Mouse (Mus musculus) liver, adult 2 months (tissue): ENCODE measurements around the gene Cdh13. TPM values are rescaled to one million over a fixed set of nuclear protein-coding genes. Genes with fewer than 3 reads are reported as not detected.
A peak's percentile ranks its signal among the peaks of the same experiment; 100 is the strongest.

ENCODE experiments used
- DNase-seq: peaks from one replicate; pipeline ENCODE4 v3.0.0-alpha.2; 2011; ENCODE audit warnings: low read depth, low spot score; ENCODE audit errors: extremely low read depth
- H3K27ac ChIP-seq: fragments of 200-500 bp; replicated peaks from 2 replicates; pipeline ENCODE4 v1.5.1; 2012; ENCODE audit warnings: low read depth, mild to moderate bottlenecking, control low read depth, inconsistent platforms, low read length; ENCODE audit not compliant: insufficient read depth
- H3K27me3 ChIP-seq: fragments of 200-500 bp; 2 replicates; pipeline ENCODE4 v1.6.1; 2012; ENCODE audit warnings: mild to moderate bottlenecking, moderate library complexity, low read length, inconsistent platforms; ENCODE audit not compliant: control insufficient read depth, insufficient read depth
- H3K36me3 ChIP-seq: fragments of 200-500 bp; 2 replicates; pipeline ENCODE4 v1.6.1; 2012; ENCODE audit warnings: low read length, inconsistent platforms; ENCODE audit not compliant: control insufficient read depth, insufficient read depth
- H3K4me1 ChIP-seq: fragments of 200-500 bp; 2 replicates; pipeline ENCODE4 v1.6.1; 2011; ENCODE audit warnings: low read length; ENCODE audit not compliant: control insufficient read depth, insufficient read depth
- H3K4me3 ChIP-seq: fragments of 200-500 bp; 2 replicates; pipeline ENCODE4 v1.5.1; 2011; ENCODE audit warnings: low read depth, mild to moderate bottlenecking, control low read depth, low read length, moderate library complexity; ENCODE audit not compliant: insufficient read depth
- H3K79me2 ChIP-seq: fragments of 200-500 bp; 2 replicates; pipeline ENCODE4 v1.6.1; 2012; ENCODE audit warnings: inconsistent platforms, mild to moderate bottlenecking, low read length, moderate library complexity; ENCODE audit not compliant: control insufficient read depth, insufficient read depth
- H3K9ac ChIP-seq: fragments of 200-500 bp; 2 replicates; pipeline ENCODE4 v1.6.1; 2012; ENCODE audit warnings: low read depth, mild to moderate bottlenecking, control low read depth, inconsistent platforms, low read length
- CTCF ChIP-seq: fragments of 200-500 bp; IDR thresholded peaks from 2 replicates; pipeline ENCODE4 v1.5.1; 2011; ENCODE audit warnings: low read depth, low read length, control low read depth
- POLR2A ChIP-seq: fragments of 200-500 bp; IDR thresholded peaks from 2 replicates; pipeline ENCODE4 v1.6.1; 2011; ENCODE audit warnings: low read length, control low read depth; ENCODE audit not compliant: insufficient read depth; ENCODE audit errors: extremely low read depth
- WGBS: fragments of 180-500 bp; shearing (Covaris S2); methylation state at CpG from one replicate; pipeline ENCODE4 v1.1.7; 2018; 5-methylcytosine and 5-hydroxymethylcytosine counted together
- polyA plus RNA-seq: library from polyadenylated mRNA; depleted of rRNA; stranded (reverse); fragments of >200 nt; gene quantifications from 2 replicates; pipeline ENCODE4 v1.2.3, GENCODE M21; 2012
- total RNA-seq: library from RNA; depleted of rRNA; stranded (reverse); fragments of >200 nt; gene quantifications from 2 replicates; pipeline ENCODE4 v1.2.3, GENCODE M21; 2014

The Cdh13 gene
- total and polyA plus RNA-seq, 2 experiments = 1.5 to 2.1 TPM

DNA sequence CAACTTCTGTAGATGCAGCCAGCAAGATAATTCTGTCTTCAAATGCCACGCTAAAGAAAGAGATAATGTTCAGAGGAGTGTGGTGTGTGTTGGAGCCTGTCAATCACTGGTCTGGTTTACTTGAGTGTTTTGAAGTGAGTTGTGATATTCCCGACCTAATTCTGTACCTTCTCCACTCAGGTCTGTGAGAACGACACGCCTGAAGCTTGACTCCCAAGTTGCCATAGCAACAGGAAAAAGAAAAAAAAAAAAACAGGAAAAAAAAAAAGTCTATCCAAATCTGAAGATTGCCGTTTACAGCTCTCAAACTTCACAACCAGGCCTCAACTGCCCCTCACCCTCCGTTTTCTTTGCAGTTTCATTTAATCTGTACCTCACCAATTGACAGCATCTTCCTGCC is 1039.7 kb downstream of the Cdh13 start:
- Histone ChIP-seq H3K4me1 (no peaks in the 10 kb centered on the region), H3K36me3 (no peaks in the 10 kb centered on the region), H3K27me3 (no peaks in the 10 kb centered on the region), H3K27ac (no peak overlapping the region), H3K9ac (no peak overlapping the region), H3K4me3 (no peak overlapping the region), H3K79me2 (no peaks in the 10 kb centered on the region)
- DNase-seq = no peak
- TF ChIP-seq POLR2A = no peak
- TF ChIP-seq CTCF = no peak
- 56% methylated on average over 6 of the region's 6 CpGs for WGBS

DNA sequence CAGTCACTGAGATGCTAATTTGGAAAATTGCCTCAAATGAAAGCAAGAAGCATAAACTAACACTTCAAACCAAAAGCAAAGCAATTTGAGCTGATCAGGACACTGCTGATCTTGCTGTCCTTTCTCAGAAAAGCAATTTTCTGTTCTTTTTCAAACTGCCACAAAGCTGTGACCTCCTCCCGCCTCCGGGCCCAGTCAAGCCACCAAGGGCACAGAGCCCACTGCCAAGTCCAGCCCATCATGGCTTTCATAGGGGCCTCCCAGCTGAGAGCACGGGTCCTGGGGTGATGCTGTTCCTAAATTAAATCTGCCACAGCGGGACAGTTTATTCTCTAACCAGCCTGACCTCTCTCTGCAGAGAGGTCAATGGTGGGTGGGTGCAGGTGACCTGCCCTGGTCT is 1056.0 kb downstream of the Cdh13 start:
- H3K36me3 ChIP-seq = no peaks in the 10 kb centered on the region
- peak; percentile 25 for DNase-seq
- no peaks in the 10 kb centered on the region for H3K27me3 ChIP-seq
- no peak for TF ChIP-seq CTCF
- 77% methylated on average over 4 of the region's 4 CpGs for WGBS
- H3K27ac ChIP-seq = peak overlapping the region; percentile 22; the same call in 1 of the 2 replicates
- no peak overlapping the region for H3K9ac ChIP-seq
- no peak overlapping the region for H3K4me3 ChIP-seq
- H3K4me1 ChIP-seq = no peaks in the 10 kb centered on the region
- 0 out of 2 replicates have a peak, but pooled peaks cover under 1% of the 10 kb centered on the region for H3K79me2 ChIP-seq

DNA sequence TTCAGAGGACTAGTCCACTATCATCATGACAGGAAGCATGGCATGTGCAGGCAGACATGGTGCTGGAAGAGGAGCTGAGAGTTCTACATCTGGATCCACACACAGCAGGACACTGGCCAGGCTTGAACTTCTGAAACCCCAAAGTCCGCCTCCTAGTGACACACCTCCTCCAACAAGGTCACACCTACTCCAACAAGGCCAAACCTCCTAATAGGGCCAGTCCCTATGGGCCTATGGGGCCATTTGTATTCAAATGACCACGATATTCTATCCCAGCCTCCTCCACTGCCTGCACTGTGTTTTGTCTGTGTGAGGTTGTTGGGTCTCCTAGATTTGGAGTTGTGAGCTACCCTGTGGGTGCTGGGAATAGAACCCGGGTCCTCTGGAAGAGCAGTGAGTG is 1060.1 kb downstream of the Cdh13 start:
- H3K4me3 ChIP-seq = no peak overlapping the region
- no peak overlapping the region for H3K9ac ChIP-seq
- no peaks in the 10 kb centered on the region for H3K27me3 ChIP-seq
- peak; percentile 27 for DNase-seq
- WGBS = 84% methylated on average over 3 of the region's 3 CpGs
- H3K79me2 ChIP-seq = peaks cover 6% of the 10 kb centered on the region; the same call in 1 of the 2 replicates
- peaks cover 3% of the 10 kb centered on the region; the same call in 1 of the 2 replicates for H3K4me1 ChIP-seq
- TF ChIP-seq POLR2A (no peak), CTCF (no peak)
- no peak overlapping the region for H3K27ac ChIP-seq
- H3K36me3 ChIP-seq = peaks cover 9% of the 10 kb centered on the region; the same call in 1 of the 2 replicates

DNA sequence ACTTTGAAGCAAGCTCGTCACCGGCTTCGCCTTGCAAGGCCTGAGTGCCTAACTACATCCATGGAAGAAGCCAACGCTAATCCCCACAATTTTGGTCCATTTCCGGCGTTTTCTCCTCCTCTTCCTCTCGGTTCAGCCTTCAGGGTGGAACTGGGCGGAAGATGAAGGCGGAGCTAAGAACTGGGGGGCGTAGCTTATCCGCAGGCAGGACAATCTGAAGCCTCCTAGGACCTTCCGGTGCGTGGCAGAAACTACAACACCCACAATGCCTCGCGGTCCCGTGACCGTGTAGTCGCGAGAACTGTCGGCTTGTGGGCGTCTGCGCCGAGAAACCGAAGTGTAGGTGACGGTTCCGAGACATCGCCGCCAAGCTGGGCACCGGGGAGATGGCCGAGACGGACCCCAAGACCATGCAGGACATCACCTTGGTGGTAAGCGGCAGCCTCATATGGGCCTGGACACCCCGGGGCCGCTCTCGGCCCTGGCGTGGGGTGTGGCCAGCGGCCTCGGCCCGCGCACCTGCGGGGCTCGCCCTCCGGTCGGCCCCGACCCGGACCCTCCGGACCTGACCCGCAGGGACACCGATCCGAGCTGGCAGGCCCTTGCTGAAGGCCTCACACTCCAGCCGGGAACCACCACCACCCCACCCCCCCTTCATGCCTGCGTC is 1060.8 kb downstream of the Cdh13 start, which contains the start of gene Hsbp1:
Hsbp1 (plus strand) TSS at position 299 of the 667 bp plus-strand sequence.
- peak within 1 kb of the TSS; percentile 16; the same call in 1 of the 2 replicates for H3K27ac ChIP-seq

DNA sequence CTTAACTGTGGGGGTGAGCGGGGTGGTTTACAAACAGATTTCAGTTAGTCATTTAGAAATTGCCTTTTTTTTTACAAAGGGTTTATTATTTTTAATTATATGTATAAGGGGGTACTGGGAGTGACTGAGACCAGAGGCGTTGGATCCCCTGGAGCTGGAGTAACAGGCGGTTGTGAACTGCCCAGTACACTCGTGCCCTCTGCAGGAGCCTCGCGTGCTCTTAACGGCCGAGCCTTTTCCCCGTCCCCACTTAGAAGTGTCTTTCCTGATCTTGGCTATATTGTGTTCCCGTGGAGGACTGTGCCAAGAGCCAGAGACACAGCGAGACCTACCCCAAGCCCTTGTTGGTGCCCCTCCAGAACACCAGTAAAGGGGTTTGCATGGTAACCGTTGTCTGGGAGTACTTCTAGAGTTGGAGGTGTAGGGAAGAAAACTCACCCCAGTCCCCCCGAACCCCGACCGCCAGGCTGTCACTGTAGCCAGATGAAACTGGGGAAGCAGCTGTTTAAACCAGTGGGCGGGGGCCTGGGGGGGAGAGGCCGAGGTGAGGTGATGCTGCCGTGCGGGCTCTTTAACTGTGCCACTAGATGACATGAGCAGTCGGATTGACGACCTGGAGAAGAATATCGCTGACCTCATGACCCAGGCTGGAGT is 1061.6 kb downstream of the Cdh13 start:
- Histone ChIP-seq H3K9ac (peak overlapping the region; percentile 84), H3K4me3 (peak overlapping the region; percentile 79), H3K27me3 (no peaks in the 10 kb centered on the region), H3K79me2 (peaks cover 6% of the 10 kb centered on the region; the same call in 1 of the 2 replicates), H3K36me3 (peaks cover 11% of the 10 kb centered on the region; the same call in 1 of the 2 replicates), H3K27ac (no peak overlapping the region), H3K4me1 (peaks cover 3% of the 10 kb centered on the region; the same call in 1 of the 2 replicates)
- 0 out of 2 replicates have a peak, but pooled peaks have one; percentile 2 for TF ChIP-seq CTCF
- no peak for TF ChIP-seq POLR2A
- no peak for DNase-seq
- WGBS = 41% methylated on average over 22 of the region's 22 CpGs

More for the DNA sequence above, 1060.8 kb downstream of the Cdh13 start, which contains the start of gene Hsbp1:
- peak within 1 kb of the TSS; percentile 84 for H3K9ac ChIP-seq
- peaks cover 6% of the 10 kb centered on the region; the same call in 1 of the 2 replicates for H3K79me2 ChIP-seq
- H3K4me3 ChIP-seq = peak within 1 kb of the TSS; percentile 79
- TF ChIP-seq CTCF (no peak), POLR2A (peak; percentile 68)
- WGBS = 3% methylated on average over 52 of the region's 52 CpGs
- no peaks in the 10 kb centered on the region for H3K27me3 ChIP-seq
- H3K36me3 ChIP-seq = peaks cover 11% of the 10 kb centered on the region; the same call in 1 of the 2 replicates
- peaks cover 3% of the 10 kb centered on the region; the same call in 1 of the 2 replicates for H3K4me1 ChIP-seq
- peak; percentile 98 for DNase-seq
